Mouse (Mus musculus): ENCODE results near the gene Pigv.
"Not testable (repeated sequence)": the region's sequence is repeated elsewhere in the genome, so short reads cannot be mapped to it uniquely, and the experiment has no call there.

Gene Pigv

GRCm38 (mm10) chr4:133672845-133673647 is 599 bp upstream of the Pigv start:
- DNase-seq (ENCODE audit: low spot score) = no peak

GRCm38 (mm10) chr4:133671184-133671880 is 1.1 kb downstream of the Pigv start:
- DNase-seq (ENCODE audit: low spot score) = peak; percentile 81

- no peak for DNase-seq (ENCODE audit: low spot score)
Observed at GRCm38 (mm10) chr4:133669652-133670210, 2.7 kb downstream of the Pigv start.

GRCm38 (mm10) chr4:133668537-133668936 is 3.9 kb downstream of the Pigv start:
- no peak for DNase-seq (ENCODE audit: low spot score)

GRCm38 (mm10) chr4:133666199-133666598 is 6.2 kb downstream of the Pigv start:
- no peak for DNase-seq (ENCODE audit: low spot score)

GRCm38 (mm10) chr4:133665118-133665517 is 7.3 kb downstream of the Pigv start:
- no peak for DNase-seq (ENCODE audit: low spot score)

- no peak for DNase-seq (ENCODE audit: low spot score)
Observed at GRCm38 (mm10) chr4:133662945-133663344, 9.5 kb downstream of the Pigv start.

GRCm38 (mm10) chr4:133662421-133662820 is 10.0 kb downstream of the Pigv start:
- DNase-seq (ENCODE audit: low spot score) = no peak

GRCm38 (mm10) chr4:133660193-133661155 is 12.0 kb downstream of the Pigv start:
- peak; percentile 53 for DNase-seq (ENCODE audit: low spot score)

- peak; percentile 46 for DNase-seq (ENCODE audit: low spot score)
Observed at GRCm38 (mm10) chr4:133659497-133660192, 12.8 kb downstream of the Pigv start.

GRCm38 (mm10) chr4:133658729-133659128 is 13.7 kb downstream of the Pigv start:
- DNase-seq (ENCODE audit: low spot score) = no peak

GRCm38 (mm10) chr4:133657829-133658458 is 14.5 kb downstream of the Pigv start:
- no peak for DNase-seq (ENCODE audit: low spot score)

- DNase-seq (ENCODE audit: low spot score) = no peak
Observed at GRCm38 (mm10) chr4:133656997-133657396, 15.4 kb downstream of the Pigv start.

GRCm38 (mm10) chr4:133656294-133656693 is 16.2 kb downstream of the Pigv start:
- no peak for DNase-seq (ENCODE audit: low spot score)

- DNase-seq (ENCODE audit: low spot score) = not testable (repeated sequence)
Observed at GRCm38 (mm10) chr4:133654070-133654469, 18.4 kb downstream of the Pigv start.

GRCm38 (mm10) chr4:133652746-133653145 is 19.7 kb downstream of the Pigv start:
- DNase-seq (ENCODE audit: low spot score) = no peak

GRCm38 (mm10) chr4:133651986-133652385 is 20.5 kb downstream of the Pigv start:
- DNase-seq (ENCODE audit: low spot score) = no peak

GRCm38 (mm10) chr4:133651445-133651844 is 21.0 kb downstream of the Pigv start:
- no peak for DNase-seq (ENCODE audit: low spot score)

GRCm38 (mm10) chr4:133649989-133650699 is 22.3 kb downstream of the Pigv start, which contains the start of gene Zdhhc18:
Gene Zdhhc18, minus strand, starts transcription at chr4:133650154.
- DNase-seq (ENCODE audit: low spot score) = peak; percentile 72

- not testable (repeated sequence) for DNase-seq (ENCODE audit: low spot score)
Observed at GRCm38 (mm10) chr4:133649464-133649863, 23.0 kb downstream of the Pigv start.
